Mouse (Mus musculus): Measurements from ENCODE around the gene Dnajc10. TPM values are rescaled to one million over a fixed set of nuclear protein-coding genes. Genes with fewer than 3 reads are reported as not detected.

Dnajc10 gene
- polyA plus RNA-seq, 1 experiment: 2.5 TPM

DNA sequence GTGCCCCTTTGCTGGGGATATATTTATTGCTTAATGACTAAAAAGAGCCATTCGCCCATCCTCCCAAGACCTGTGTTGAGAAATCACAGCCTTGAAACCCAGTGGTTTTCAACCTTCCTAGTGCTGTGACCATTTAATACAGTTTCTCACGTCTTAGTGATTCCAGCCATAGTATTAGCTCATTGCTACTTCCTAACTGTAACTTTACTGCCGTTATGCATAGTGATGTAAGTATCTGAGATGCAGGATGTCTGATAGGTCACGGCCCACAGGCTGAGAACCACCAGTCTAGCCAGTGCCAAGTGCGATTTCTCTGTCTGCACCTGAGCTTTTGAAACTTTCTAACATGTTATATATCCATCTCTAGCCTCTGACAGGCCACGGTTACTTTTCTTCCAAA is 12.0 kb downstream of the Dnajc10 start:
- no peaks in the 10 kb centered on the region for H3K9me3 ChIP-seq
- no peak for TF ChIP-seq GATA1 (IDR thresholded peaks at IDR 0.05; ENCODE audit: borderline replicate concordance, low read length)
- TF ChIP-seq FLI1 (IDR thresholded peaks at IDR 0.05; ENCODE audit: low read length): no peak
- no peaks in the 10 kb centered on the region for H3K27me3 ChIP-seq (replicated peaks)
- H3K4me1 ChIP-seq: no peaks in the 10 kb centered on the region
- peaks cover 84% of the 10 kb centered on the region for H3K36me3 ChIP-seq (replicated peaks; ENCODE audit: low read length)
- no peak overlapping the region for H3K4me3 ChIP-seq (replicated peaks)

DNA sequence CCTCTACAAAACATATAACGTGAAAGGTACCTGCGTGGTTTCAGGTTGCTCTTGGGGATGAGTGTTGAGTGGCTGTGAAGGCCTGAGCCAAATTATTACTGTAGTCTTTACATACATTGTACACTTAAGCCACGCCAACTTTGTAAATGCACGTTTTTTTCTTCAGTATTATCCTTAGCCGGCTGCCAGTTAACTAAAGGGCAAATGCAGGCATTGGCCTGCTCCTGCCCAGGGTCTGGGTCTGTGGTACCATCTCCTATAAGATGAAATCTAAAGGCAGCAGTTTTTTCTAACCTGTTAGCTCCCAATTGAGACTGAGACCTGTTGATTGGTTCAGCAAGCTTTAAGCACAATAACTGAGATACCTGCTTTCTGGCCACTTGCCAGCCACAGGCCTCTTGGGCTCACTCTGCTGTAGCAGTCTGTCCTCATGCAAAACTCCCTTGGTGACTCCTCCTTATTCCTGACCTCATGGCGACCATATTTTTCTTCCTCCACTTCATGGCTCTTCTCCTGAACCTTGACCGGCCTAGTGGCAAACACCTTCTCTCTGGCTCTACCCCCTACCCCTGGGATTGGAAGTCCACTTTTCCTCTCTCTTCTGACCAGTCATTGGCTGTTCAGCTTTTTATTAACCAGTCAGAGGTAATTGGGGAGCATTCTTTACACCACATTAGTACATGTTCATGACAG is 13.8 kb downstream of the Dnajc10 start:
- H3K36me3 ChIP-seq (replicated peaks; ENCODE audit: low read length): peaks cover 81% of the 10 kb centered on the region
- H3K4me3 ChIP-seq (replicated peaks): no peak overlapping the region
- no peaks in the 10 kb centered on the region for H3K9me3 ChIP-seq
- TF ChIP-seq GATA1 (IDR thresholded peaks at IDR 0.05; ENCODE audit: borderline replicate concordance, low read length): no peak
- no peak for TF ChIP-seq FLI1 (IDR thresholded peaks at IDR 0.05; ENCODE audit: low read length)
- H3K4me1 ChIP-seq: no peaks in the 10 kb centered on the region
- H3K27me3 ChIP-seq (replicated peaks): no peaks in the 10 kb centered on the region

DNA sequence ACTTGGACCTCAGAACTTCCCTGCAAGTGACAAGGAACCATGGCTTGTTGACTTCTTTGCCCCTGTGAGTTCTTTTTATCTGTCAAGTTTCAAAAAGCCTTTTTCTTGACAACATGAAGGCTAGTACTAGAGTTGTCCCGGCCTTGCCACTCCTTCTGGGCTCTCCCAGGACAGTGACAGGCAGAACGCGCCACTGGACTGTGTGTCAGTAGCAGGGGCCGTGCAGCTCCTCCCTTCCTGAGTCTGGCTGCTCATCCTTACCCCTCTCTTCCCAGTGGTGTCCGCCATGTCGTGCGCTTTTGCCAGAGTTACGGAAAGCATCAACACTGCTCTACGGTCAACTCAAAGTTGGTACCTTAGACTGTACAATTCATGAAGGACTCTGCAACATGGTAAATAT is 25.3 kb downstream of the Dnajc10 start:
- no peaks in the 10 kb centered on the region for H3K27me3 ChIP-seq (replicated peaks)
- peaks cover 91% of the 10 kb centered on the region for H3K36me3 ChIP-seq (replicated peaks; ENCODE audit: low read length)
- no peaks in the 10 kb centered on the region for H3K9me3 ChIP-seq
- H3K4me3 ChIP-seq (replicated peaks): no peak overlapping the region
- TF ChIP-seq FLI1 (IDR thresholded peaks at IDR 0.05; ENCODE audit: low read length): no peak
- peaks cover 9% of the 10 kb centered on the region; the same call in 1 of the 2 replicates for H3K4me1 ChIP-seq

DNA sequence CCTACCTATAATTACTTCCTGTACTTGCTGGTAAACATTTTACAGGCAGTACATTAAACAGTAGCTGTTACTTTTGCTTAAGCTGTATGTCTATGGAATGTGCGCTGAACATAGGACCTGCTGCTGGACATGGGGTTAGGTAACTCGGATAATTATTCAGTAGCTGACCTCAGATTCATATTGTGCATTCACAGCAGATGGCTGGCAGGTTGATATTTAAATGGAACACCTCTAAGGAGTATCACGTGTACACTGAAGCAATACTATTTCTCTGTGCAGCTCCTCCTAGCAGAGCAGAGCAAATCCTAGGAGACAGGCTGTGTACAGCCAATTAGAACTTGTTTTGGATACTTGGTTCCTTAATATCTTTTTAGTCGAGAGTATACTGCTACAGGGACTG is 39.3 kb downstream of the Dnajc10 start:
- peaks cover 4% of the 10 kb centered on the region for H3K4me1 ChIP-seq
- no peaks in the 10 kb centered on the region for H3K27me3 ChIP-seq (replicated peaks)
- H3K4me3 ChIP-seq (replicated peaks): no peak overlapping the region
- H3K36me3 ChIP-seq (replicated peaks; ENCODE audit: low read length): peaks cover 49% of the 10 kb centered on the region
- TF ChIP-seq GATA1 (IDR thresholded peaks at IDR 0.05; ENCODE audit: borderline replicate concordance, low read length): no peak
- TF ChIP-seq FLI1 (IDR thresholded peaks at IDR 0.05; ENCODE audit: low read length): no peak
- H3K9me3 ChIP-seq: no peaks in the 10 kb centered on the region

DNA sequence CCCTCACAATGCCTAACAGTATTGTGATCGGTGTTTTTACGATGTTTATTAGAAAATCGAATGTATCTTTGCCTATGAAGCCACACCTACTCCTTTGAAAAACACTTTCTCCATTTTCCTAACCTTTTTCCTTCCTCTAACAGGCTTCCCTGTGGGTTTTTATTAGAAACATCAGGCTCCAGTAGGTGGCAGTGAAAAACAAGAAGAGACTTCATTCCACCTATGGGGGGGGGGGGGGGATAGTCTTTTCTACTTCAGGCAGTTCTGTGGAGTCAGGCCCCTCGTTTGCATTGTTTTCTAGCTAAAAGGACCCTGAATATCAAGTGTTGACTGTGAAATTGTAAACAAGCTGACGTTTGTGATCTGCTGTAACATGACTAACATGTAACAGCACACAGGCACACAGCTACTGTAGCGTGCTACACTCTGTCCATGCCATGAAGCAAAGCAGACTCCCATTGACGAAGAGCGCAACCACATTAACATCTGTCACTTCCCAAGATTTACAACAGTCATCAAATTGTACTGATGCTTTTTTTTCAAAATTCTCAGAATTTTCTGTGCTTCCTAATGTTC is 41.5 kb downstream of the Dnajc10 start:
- H3K9me3 ChIP-seq: no peaks in the 10 kb centered on the region
- H3K4me3 ChIP-seq (replicated peaks): no peak overlapping the region
- peaks cover 28% of the 10 kb centered on the region for H3K36me3 ChIP-seq (replicated peaks; ENCODE audit: low read length)
- peaks cover 4% of the 10 kb centered on the region for H3K4me1 ChIP-seq
- TF ChIP-seq GATA1 (IDR thresholded peaks at IDR 0.05; ENCODE audit: borderline replicate concordance, low read length) (no peak), FLI1 (IDR thresholded peaks at IDR 0.05; ENCODE audit: low read length) (no peak)
- no peaks in the 10 kb centered on the region for H3K27me3 ChIP-seq (replicated peaks)

DNA sequence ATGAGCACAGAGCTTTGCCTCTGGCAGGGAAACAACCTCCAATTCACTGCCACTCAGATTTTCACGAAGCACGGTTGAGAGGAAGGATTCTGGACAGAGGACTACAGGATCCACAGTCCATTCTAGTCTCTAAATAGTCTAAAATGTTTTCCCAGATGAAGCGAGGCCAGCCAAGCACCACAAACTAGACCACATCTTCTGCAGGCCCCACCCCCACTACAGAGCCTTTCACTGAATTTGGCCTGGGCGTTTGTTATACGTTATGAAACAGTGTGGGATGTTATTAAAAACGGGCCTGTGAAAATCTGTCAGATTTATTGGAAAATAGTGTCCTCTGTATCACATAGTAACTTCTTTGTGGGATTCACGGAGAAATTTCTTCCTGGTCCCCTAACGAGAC is 56.2 kb downstream of the Dnajc10 start:
- peaks cover 2% of the 10 kb centered on the region for H3K27me3 ChIP-seq (replicated peaks)
- TF ChIP-seq GATA1 (IDR thresholded peaks at IDR 0.05; ENCODE audit: borderline replicate concordance, low read length) (no peak), FLI1 (IDR thresholded peaks at IDR 0.05; ENCODE audit: low read length) (no peak)
- H3K9me3 ChIP-seq: no peaks in the 10 kb centered on the region
- no peaks in the 10 kb centered on the region for H3K36me3 ChIP-seq (replicated peaks; ENCODE audit: low read length)
- no peak overlapping the region for H3K4me3 ChIP-seq (replicated peaks)
- no peaks in the 10 kb centered on the region for H3K4me1 ChIP-seq

DNA sequence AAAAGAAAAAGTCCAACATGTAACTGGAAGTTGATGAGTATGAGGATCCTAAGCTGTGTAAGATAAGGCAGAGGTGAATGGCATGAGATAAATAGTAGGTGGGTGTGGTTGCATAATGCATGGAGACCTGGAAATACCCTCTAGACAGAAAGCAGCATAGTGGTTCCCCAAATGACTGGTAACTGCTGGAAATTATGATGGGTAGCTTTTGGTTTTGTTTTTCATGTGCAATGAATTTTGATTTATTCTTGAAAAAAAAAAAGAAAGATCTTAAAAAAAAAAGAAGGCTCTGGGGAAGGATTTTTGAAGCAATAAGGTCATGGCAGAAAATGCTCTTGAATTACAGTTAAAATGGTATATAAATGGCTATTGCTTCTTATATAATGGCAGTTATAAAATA is 59.6 kb downstream of the Dnajc10 start:
- no peaks in the 10 kb centered on the region for H3K36me3 ChIP-seq (replicated peaks; ENCODE audit: low read length)
- H3K27me3 ChIP-seq (replicated peaks): no peaks in the 10 kb centered on the region
- H3K4me3 ChIP-seq (replicated peaks): no peak overlapping the region
- H3K4me1 ChIP-seq: no peaks in the 10 kb centered on the region
- peaks cover 17% of the 10 kb centered on the region for H3K9me3 ChIP-seq
- no peak for TF ChIP-seq GATA1 (IDR thresholded peaks at IDR 0.05; ENCODE audit: borderline replicate concordance, low read length)
- TF ChIP-seq FLI1 (IDR thresholded peaks at IDR 0.05; ENCODE audit: low read length): no peak

DNA sequence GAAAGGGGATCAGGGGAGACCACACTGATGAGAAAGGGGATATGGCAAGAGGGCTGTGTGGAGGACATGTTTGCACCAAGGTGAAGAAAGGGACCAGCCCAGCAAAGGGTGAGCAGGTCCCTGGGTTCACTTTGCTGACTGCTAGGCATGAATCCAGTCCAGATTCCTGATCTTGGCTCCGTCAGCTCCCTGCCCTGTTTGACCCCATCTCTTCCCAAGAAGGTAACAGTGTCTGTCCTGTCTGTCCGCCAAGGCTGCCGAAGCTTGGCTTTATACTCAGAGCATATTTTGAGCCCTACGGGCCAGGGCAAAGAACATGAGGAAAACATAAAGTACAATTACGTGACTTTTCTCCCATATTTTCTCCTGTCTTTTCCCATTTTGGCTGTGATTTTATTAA is 64.6 kb downstream of the Dnajc10 start:
- TF ChIP-seq GATA1 (IDR thresholded peaks at IDR 0.05; ENCODE audit: borderline replicate concordance, low read length): no peak
- TF ChIP-seq FLI1 (IDR thresholded peaks at IDR 0.05; ENCODE audit: low read length): no peak
- Histone ChIP-seq H3K4me3 (replicated peaks) (no peak overlapping the region), H3K27me3 (replicated peaks) (no peaks in the 10 kb centered on the region), H3K9me3 (peaks cover 17% of the 10 kb centered on the region), H3K36me3 (replicated peaks; ENCODE audit: low read length) (no peaks in the 10 kb centered on the region), H3K4me1 (peaks cover 6% of the 10 kb centered on the region; the same call in 1 of the 2 replicates)

DNA sequence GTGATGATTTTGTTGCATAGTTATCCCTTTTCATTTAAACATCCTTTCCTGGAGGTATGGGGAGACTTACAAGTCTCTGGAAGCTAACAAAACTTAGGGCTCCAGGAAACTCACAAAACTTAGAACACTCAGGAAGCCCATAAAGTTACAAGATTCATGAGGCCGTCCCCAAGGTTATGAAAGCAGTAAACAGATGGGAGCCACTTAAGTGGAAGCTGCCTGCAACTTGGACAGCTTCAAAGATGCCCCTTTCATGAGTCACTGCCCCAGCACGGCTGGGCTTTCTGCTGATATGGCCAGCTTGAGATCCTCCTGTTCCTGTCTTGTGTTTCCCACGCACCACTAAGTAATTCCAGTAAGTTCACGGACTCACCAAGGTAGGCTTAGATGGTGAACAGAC is 69.2 kb downstream of the Dnajc10 start:
- Histone ChIP-seq H3K4me1 (peaks cover 6% of the 10 kb centered on the region; the same call in 1 of the 2 replicates), H3K27me3 (replicated peaks) (no peaks in the 10 kb centered on the region), H3K9me3 (peaks cover 7% of the 10 kb centered on the region), H3K4me3 (replicated peaks) (no peak overlapping the region), H3K36me3 (replicated peaks; ENCODE audit: low read length) (no peaks in the 10 kb centered on the region)
- TF ChIP-seq GATA1 (IDR thresholded peaks at IDR 0.05; ENCODE audit: borderline replicate concordance, low read length): no peak
- no peak for TF ChIP-seq FLI1 (IDR thresholded peaks at IDR 0.05; ENCODE audit: low read length)

DNA sequence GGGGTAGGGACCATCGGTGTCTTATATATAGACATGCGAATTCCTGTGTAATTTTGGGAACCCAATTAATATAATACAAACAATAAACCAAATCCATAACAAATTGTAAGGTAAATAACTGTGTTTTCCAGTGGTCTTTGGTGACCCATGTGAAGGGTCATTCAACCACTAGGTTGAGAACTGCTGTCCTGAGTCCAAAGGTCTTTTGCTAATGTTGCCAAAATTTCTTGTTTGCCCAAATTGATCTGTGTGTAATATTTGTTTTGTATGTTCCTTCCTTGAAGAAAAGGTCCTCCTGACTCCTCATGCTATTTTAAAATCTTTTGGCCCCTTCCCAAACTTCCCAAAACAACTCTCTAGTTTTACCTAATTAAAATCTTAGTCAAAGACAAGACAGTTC is 71.0 kb downstream of the Dnajc10 start:
- H3K4me1 ChIP-seq: peaks cover 6% of the 10 kb centered on the region; the same call in 1 of the 2 replicates
- H3K9me3 ChIP-seq: peaks cover 4% of the 10 kb centered on the region; the same call in 1 of the 2 replicates
- TF ChIP-seq GATA1 (IDR thresholded peaks at IDR 0.05; ENCODE audit: borderline replicate concordance, low read length): no peak
- TF ChIP-seq FLI1 (IDR thresholded peaks at IDR 0.05; ENCODE audit: low read length): no peak
- H3K27me3 ChIP-seq (replicated peaks): no peaks in the 10 kb centered on the region
- H3K4me3 ChIP-seq (replicated peaks): no peak overlapping the region
- no peaks in the 10 kb centered on the region for H3K36me3 ChIP-seq (replicated peaks; ENCODE audit: low read length)

Measured in megakaryocyte, embryonic 14.5 days (primary cell).